Comparison of ENCODE assay signal across 8 mouse cellular contexts in the genomic region with DNA sequence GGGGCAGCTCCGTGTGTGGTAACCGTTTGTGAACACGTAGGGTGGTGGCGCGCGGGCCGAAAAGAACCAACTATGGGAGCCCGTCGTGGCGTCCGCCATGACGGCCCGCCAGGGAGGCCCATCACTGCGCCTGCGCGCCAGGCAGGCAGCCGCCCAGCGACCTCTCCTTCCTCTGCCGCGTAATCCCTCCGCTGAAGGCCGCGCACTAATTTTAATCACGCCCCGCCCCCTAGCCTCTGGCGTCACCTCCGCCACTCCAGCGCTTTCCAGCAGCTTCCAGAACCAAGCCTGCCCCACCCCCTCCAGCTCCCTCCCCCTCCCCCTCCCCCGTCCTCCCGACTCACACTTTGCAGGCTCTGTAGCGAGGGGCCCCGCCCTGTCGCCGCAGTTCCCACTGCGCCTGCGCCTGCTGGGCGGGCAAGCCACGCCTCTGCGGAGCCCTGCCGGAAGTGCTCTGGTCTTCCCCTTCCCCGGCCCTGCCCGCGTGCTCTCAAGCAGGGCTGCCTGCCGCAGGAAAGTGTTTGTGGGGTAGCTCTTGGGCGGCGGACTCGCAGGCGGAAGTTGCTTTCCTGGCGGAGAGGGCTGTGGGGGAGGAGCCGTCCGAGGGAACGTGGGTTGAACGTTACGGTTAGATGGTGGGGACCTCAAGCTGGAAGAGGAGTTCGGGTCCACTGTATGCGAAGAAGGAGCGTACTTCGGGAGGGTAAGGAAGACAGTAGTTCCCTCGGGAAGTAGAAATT. TPM values are rescaled to one million over a fixed set of nuclear protein-coding genes. Genes with fewer than 3 reads are reported as not detected.
DNase-seq lines count a peak whose midpoint lies in the region; ATAC-seq and TF ChIP-seq lines count a peak whose summit lies in the region.

Gene Uspl1 (plus strand): TSS at position 247 of the 740 bp plus-strand sequence.
Gene Hmgb1 (minus strand): TSS at position 386 of the 740 bp plus-strand sequence.

- H3K9ac ChIP-seq in lung, postnatal 0 days (replicated peaks; ENCODE audit: low read depth): peak within 1 kb of the TSS; percentile 75

- H3K27ac ChIP-seq in hindbrain, embryonic 10.5 days: peak within 1 kb of the TSS; percentile 98
- peak within 1 kb of the TSS; percentile 96 for H3K27ac ChIP-seq in lung, postnatal 0 days (ENCODE audit: low read length)

- under 1% methylated on average over 59 of the region's 59 CpGs for WGBS in hindbrain, embryonic 10.5 days
- WGBS in lung, postnatal 0 days: under 1% methylated on average over 44 of the region's 59 CpGs

- H3K27me3 ChIP-seq in hindbrain, embryonic 10.5 days (ENCODE audit: insufficient read depth, poor library complexity, severe bottlenecking): no peaks in the 10 kb centered on the region
- no peaks in the 10 kb centered on the region for H3K27me3 ChIP-seq in lung, postnatal 0 days (replicated peaks; ENCODE audit: insufficient read depth, low read length)

- no peak; the same call in 1 of the 2 replicates for TF ChIP-seq CTCF in lung, postnatal 0 days (IDR thresholded peaks at IDR 0.05)

- H3K4me1 ChIP-seq in hindbrain, embryonic 10.5 days (replicated peaks): peaks cover 31% of the 10 kb centered on the region
- H3K4me1 ChIP-seq in lung, postnatal 0 days (ENCODE audit: insufficient read depth, low read depth, low read length): peaks cover 8% of the 10 kb centered on the region

- H3K4me2 ChIP-seq in lung, postnatal 0 days (replicated peaks; ENCODE audit: low read depth, low read length): peak within 1 kb of the TSS; percentile 83

- no peaks in the 10 kb centered on the region for H3K9me3 ChIP-seq in hindbrain, embryonic 10.5 days
- no peaks in the 10 kb centered on the region for H3K9me3 ChIP-seq in lung, postnatal 0 days (ENCODE audit: low read length)

- H3K36me3 ChIP-seq in hindbrain, embryonic 10.5 days: peaks cover 25% of the 10 kb centered on the region
- H3K36me3 ChIP-seq in lung, postnatal 0 days (ENCODE audit: insufficient read depth, low read length): no peaks in the 10 kb centered on the region

- peak; percentile 94 for ATAC-seq in frontal cortex, adult (ENCODE audit: low TSS enrichment)
- peak; percentile 95 for ATAC-seq in lung, postnatal 0 days

- peak; percentile 99 for DNase-seq in MN1 (ENCODE audit: low spot score)
- DNase-seq in cerebellum, adult 9-10 months: peak; percentile 99
- DNase-seq in hindbrain, embryonic 10.5 days (ENCODE audit: low spot score): peak; percentile 100
- peak; percentile 99 for DNase-seq in layer of hippocampus, adult 9-11 months
- peak; percentile 99 for DNase-seq in lung, postnatal 0 days (ENCODE audit: low spot score)
- DNase-seq in ovary, postnatal 14 days (ENCODE audit: low spot score): peak; percentile 100
- peak; percentile 99 for DNase-seq in thymus, postnatal 14 days

- peak within 1 kb of the TSS; percentile 84 for H3K4me3 ChIP-seq in hindbrain, embryonic 10.5 days
- H3K4me3 ChIP-seq in lung, postnatal 0 days (ENCODE audit: low read depth, low read length): peak within 1 kb of the TSS; percentile 73

- TF ChIP-seq EP300 in lung, postnatal 0 days (IDR thresholded peaks at IDR 0.05): peak; percentile 4; the same call in 1 of the 2 replicates

RNA-seq across cellular contexts. Expression of gene Uspl1, which starts in this region (rescaled TPM):
- polyA plus RNA-seq in hindbrain, embryonic 10.5 days (2016; fragmentation: Nextera tagmentation; extraction: Ambion mirVana): 61.6 and 64.7 TPM in 2 replicates
- 17.5 and 18.2 TPM in 2 replicates for polyA plus RNA-seq in lung, postnatal 0 days (2015; fragmentation: Nextera tagmentation; extraction: Ambion mirVana)

RNA-seq across cellular contexts. Expression of gene Hmgb1, which starts in this region (rescaled TPM):
- polyA plus RNA-seq in hindbrain, embryonic 10.5 days (2016; fragmentation: Nextera tagmentation; extraction: Ambion mirVana): 1,115 and 1,359 TPM in 2 replicates
- 616 and 682 TPM in 2 replicates for polyA plus RNA-seq in lung, postnatal 0 days (2015; fragmentation: Nextera tagmentation; extraction: Ambion mirVana)

Comparison
In these comparisons a context has a peak if more than half of its experiments do, and no peak if none do; other contexts are left out.
1. Peak in every context shown above with its lines: DNase-seq, ATAC-seq, H3K4me3 ChIP-seq and H3K27ac ChIP-seq.